Mouse (Mus musculus): ENCODE data around the gene Ankrd23. TPM values are rescaled to one million over a fixed set of nuclear protein-coding genes. Genes with fewer than 3 reads are reported as not detected.
A peak's percentile ranks its signal among the peaks of the same experiment; 100 is the strongest.

Gene Ankrd23
- total and polyA plus RNA-seq, 3 experiments, result 2.9 to 3.7 TPM; not detected in 1

DNA sequence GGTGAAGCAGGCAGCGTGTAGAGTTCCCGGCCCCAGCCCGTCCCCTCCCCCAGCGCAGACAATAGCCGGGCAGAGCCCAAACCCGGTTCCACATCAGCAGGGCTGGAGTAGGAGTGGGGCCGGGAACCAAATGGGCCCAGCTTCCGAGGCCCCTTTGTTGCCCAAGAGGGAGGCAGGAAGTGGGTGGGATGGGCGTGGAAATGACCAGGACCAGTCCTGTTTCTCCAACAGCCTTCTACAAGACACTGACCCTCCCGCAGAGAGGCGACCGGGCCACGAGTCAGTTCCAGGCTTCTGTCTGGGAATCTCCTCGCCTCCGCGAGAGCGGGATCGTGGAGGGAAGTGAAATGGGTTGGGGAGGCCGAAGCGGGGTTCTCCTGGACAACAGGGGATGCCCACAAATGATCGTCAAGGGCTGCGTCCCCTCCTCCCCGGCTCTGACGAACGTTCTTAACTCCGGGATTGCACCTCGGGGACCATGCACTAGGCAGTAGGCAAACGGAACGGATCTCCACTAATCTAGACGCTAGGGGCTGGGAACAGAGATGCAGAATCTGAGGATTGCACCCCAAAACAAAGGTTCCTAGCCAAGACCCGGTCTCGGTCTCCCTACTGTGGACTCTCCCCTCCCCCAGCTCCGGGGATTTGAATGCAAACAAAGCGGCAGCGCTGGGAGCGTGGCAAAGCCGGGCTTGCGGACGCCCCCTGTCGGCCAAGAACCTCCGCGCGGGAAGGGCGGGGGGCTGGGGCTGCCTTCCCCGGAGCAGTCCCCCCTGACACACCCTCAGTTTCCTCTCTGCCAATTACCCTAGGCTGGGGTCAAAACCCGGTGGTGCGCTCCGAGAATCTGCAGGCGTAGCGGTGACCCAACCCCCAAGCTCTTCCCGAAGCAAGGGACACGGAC, 20.1 kb upstream of the Ankrd23 start:
- Histone ChIP-seq H3K4me3 (ENCODE audit: control insufficient read depth in 1 of 2, insufficient read depth in 1 of 2, low read depth in 2 of 2, low read length in 2 of 2) (peak overlapping the region; percentile 70 to 78), H3K27me3 (ENCODE audit: control insufficient read depth in 1 of 2, insufficient read depth in 2 of 2, low read length in 2 of 2) (peaks cover 13% of the 10 kb centered on the region in 2 experiments), H3K9me3 (replicated peaks; ENCODE audit: insufficient read depth, low read length) (no peaks in the 10 kb centered on the region), H3K36me3 (ENCODE audit: control insufficient read depth in 1 of 2, insufficient read depth in 2 of 2, low read length in 2 of 2) (no peaks in the 10 kb centered on the region), H3K79me2 (ENCODE audit: control insufficient read depth, insufficient read depth, low read length, poor library complexity) (no peaks in the 10 kb centered on the region; the same call in 1 of the 2 replicates), H3K27ac (ENCODE audit: control insufficient read depth, low read depth, low read length) (no peak overlapping the region), H3K4me1 (ENCODE audit: control insufficient read depth in 1 of 2, insufficient read depth in 2 of 2, low read length in 2 of 2) (peaks cover 0 to 2% of the 10 kb centered on the region in 2 experiments; a peak in 2 of 4 replicates), H3K9ac (ENCODE audit: control insufficient read depth, low read depth, low read length, poor library complexity, severe bottlenecking) (peak overlapping the region; percentile 80)
- no peak for TF ChIP-seq KAT2A (conservative IDR thresholded peaks at IDR 0.05; ENCODE audit: low read depth, low read length)
- TF ChIP-seq JUND (IDR thresholded peaks at IDR 0.05; ENCODE audit: low read depth, low read length), result no peak
- TF ChIP-seq MAZ (IDR thresholded peaks at IDR 0.05; ENCODE audit: low read depth, low read length), result peak; percentile 97
- 0 out of 2 replicates have a peak, but pooled peaks have one; percentile 15 for TF ChIP-seq TBP (IDR thresholded peaks at IDR 0.05; ENCODE audit: low read depth, low read length)
- peak; percentile 47 for TF ChIP-seq SIN3A (IDR thresholded peaks at IDR 0.05; ENCODE audit: low read length)
- TF ChIP-seq CTCF (IDR thresholded peaks at IDR 0.05 in 2 of 3, conservative IDR thresholded peaks at IDR 0.05 in 1 of 3; ENCODE audit: control insufficient read depth in 1 of 3, insufficient read depth in 1 of 3, low read depth in 2 of 3, low read length in 3 of 3, poor library complexity in 1 of 3, severe bottlenecking in 1 of 3), result peak; percentile 55 to 93 (median 74)
- no peak for TF ChIP-seq POLR2AphosphoS2 (IDR thresholded peaks at IDR 0.05; ENCODE audit: low read length)
- no peak for TF ChIP-seq MYB (IDR thresholded peaks at IDR 0.05; ENCODE audit: low read depth, low read length)
- TF ChIP-seq TCF12 (IDR thresholded peaks at IDR 0.05; ENCODE audit: low read depth, low read length), result peak; percentile 24; the same call in 1 of the 2 replicates
- peak; percentile 48 for TF ChIP-seq HCFC1 (IDR thresholded peaks at IDR 0.05; ENCODE audit: low read depth, low read length)
- peak; percentile 29 for TF ChIP-seq MAX (IDR thresholded peaks at IDR 0.05; ENCODE audit: low read length)
- peak; percentile 73; the same call in 1 of the 2 replicates for TF ChIP-seq MXI1 (IDR thresholded peaks at IDR 0.05; ENCODE audit: low read depth, low read length)
- no peak for TF ChIP-seq BHLHE40 (IDR thresholded peaks at IDR 0.05; ENCODE audit: borderline replicate concordance, low read depth, low read length)
- 0 out of 2 replicates have a peak, but pooled peaks have one; percentile 28 for TF ChIP-seq MYC (IDR thresholded peaks at IDR 0.05; ENCODE audit: low read depth, low read length)
- TF ChIP-seq USF1 (IDR thresholded peaks at IDR 0.05; ENCODE audit: low read depth, low read length), result no peak
- TF ChIP-seq CHD2 (IDR thresholded peaks at IDR 0.05; ENCODE audit: low read length), result peak; percentile 76
- peak; percentile 7; the same call in 1 of the 2 replicates for TF ChIP-seq SMC3 (IDR thresholded peaks at IDR 0.05; ENCODE audit: low read depth, low read length)
- peak; percentile 83 for DNase-seq (ENCODE audit: low read depth, low spot score)

- H3K9ac ChIP-seq (ENCODE audit: control insufficient read depth, low read depth, low read length, poor library complexity, severe bottlenecking), result peak overlapping the region; percentile 80
- H3K4me3 ChIP-seq (ENCODE audit: control insufficient read depth in 1 of 2, insufficient read depth in 1 of 2, low read depth in 2 of 2, low read length in 2 of 2), result peak overlapping the region; percentile 70 to 78
- H3K36me3 ChIP-seq (ENCODE audit: control insufficient read depth in 1 of 2, insufficient read depth in 2 of 2, low read length in 2 of 2), result no peaks in the 10 kb centered on the region
- peak; percentile 16 for DNase-seq (ENCODE audit: low read depth, low spot score)
- TF ChIP-seq ZKSCAN1 (IDR thresholded peaks at IDR 0.05; ENCODE audit: low read depth, low read length), result no peak
- TF ChIP-seq ZC3H11A (IDR thresholded peaks at IDR 0.05; ENCODE audit: low read depth, low read length), result no peak
- TF ChIP-seq EP300 (IDR thresholded peaks at IDR 0.05; ENCODE audit: low read depth in 1 of 2, low read length in 2 of 2), result no peak
- TF ChIP-seq POLR2A (IDR thresholded peaks at IDR 0.05; ENCODE audit: control insufficient read depth in 1 of 2, insufficient read depth in 1 of 2, low read depth in 1 of 2, low read length in 2 of 2, poor library complexity in 1 of 2), result no peak
- TF ChIP-seq MEF2A (IDR thresholded peaks at IDR 0.05; ENCODE audit: extremely low read depth, insufficient replicate concordance, low read depth, low read length, poor library complexity, severe bottlenecking), result no peak
- TF ChIP-seq USF2 (IDR thresholded peaks at IDR 0.05; ENCODE audit: borderline replicate concordance in 1 of 2, insufficient read depth in 1 of 2, low read depth in 1 of 2, low read length in 2 of 2), result no peak
- no peak for TF ChIP-seq POLR2AphosphoS2 (IDR thresholded peaks at IDR 0.05; ENCODE audit: low read length)
- TF ChIP-seq MYC (IDR thresholded peaks at IDR 0.05; ENCODE audit: low read depth, low read length), result no peak
- no peak for TF ChIP-seq RAD21 (IDR thresholded peaks at IDR 0.05; ENCODE audit: low read depth, low read length)
- no peak for TF ChIP-seq TBP (IDR thresholded peaks at IDR 0.05; ENCODE audit: low read depth, low read length)
- TF ChIP-seq UBTF (IDR thresholded peaks at IDR 0.05; ENCODE audit: borderline replicate concordance, insufficient read depth, low read depth, low read length), result no peak
- TF ChIP-seq MYB (IDR thresholded peaks at IDR 0.05; ENCODE audit: low read depth, low read length), result no peak
- TF ChIP-seq GATA1 (IDR thresholded peaks at IDR 0.05; ENCODE audit: low read depth, low read length), result no peak
- TF ChIP-seq POLR2AphosphoS5 (IDR thresholded peaks at IDR 0.05; ENCODE audit: borderline replicate concordance, low read depth, low read length), result no peak
- no peak for TF ChIP-seq MXI1 (IDR thresholded peaks at IDR 0.05; ENCODE audit: low read depth, low read length)
- H3K4me1 ChIP-seq (ENCODE audit: control insufficient read depth in 1 of 2, insufficient read depth in 2 of 2, low read length in 2 of 2), result no peaks in the 10 kb centered on the region; a peak in 1 of 4 replicates
- H3K27me3 ChIP-seq (ENCODE audit: control insufficient read depth in 1 of 2, insufficient read depth in 2 of 2, low read length in 2 of 2), result peaks cover 13% of the 10 kb centered on the region in 2 experiments
- no peak overlapping the region for H3K27ac ChIP-seq (ENCODE audit: control insufficient read depth, low read depth, low read length)
- no peaks in the 10 kb centered on the region for H3K9me3 ChIP-seq (replicated peaks; ENCODE audit: insufficient read depth, low read length)
- no peaks in the 10 kb centered on the region; the same call in 1 of the 2 replicates for H3K79me2 ChIP-seq (ENCODE audit: control insufficient read depth, insufficient read depth, low read length, poor library complexity)
Measured at GRCm38 (mm10) chr1:36555798-36556395, 19.2 kb upstream of the Ankrd23 start.

Data from MEL (cell line).